Mouse (Mus musculus) frontal cortex, postnatal 14 days (tissue): ENCODE measurements around the gene Prl2c3.
"Not testable (repeated sequence)": the region's sequence is repeated elsewhere in the genome, so short reads cannot be mapped to it uniquely, and the experiment has no call there.

Experiments used
- DNase-seq, 2 experiments: peaks; one replicate each; pipeline ENCODE4 v3.0.0; 2022; ENCODE audit warnings: low spot score in 2 of 2

The Prl2c3 gene

GRCm38 (mm10) chr13:12799979-12800378, at the start of gene Prl2c3:
Gene Prl2c3 (minus strand): TSS chr13:12800079.
- not testable (repeated sequence) for DNase-seq

GRCm38 (mm10) chr13:12848254-12848653, 48.4 kb upstream of the Prl2c3 start:
- not testable (repeated sequence) for DNase-seq

GRCm38 (mm10) chr13:12844701-12845100, 44.8 kb upstream of the Prl2c3 start:
- DNase-seq = not testable (repeated sequence)

GRCm38 (mm10) chr13:12837546-12837945, 37.7 kb upstream of the Prl2c3 start:
- DNase-seq = not testable (repeated sequence)

GRCm38 (mm10) chr13:12831769-12832168, 31.9 kb upstream of the Prl2c3 start:
- DNase-seq = no peak

GRCm38 (mm10) chr13:12829031-12829430, 29.2 kb upstream of the Prl2c3 start:
- DNase-seq = no peak

- not testable (repeated sequence) for DNase-seq
Measured at GRCm38 (mm10) chr13:12824500-12825176, 24.8 kb upstream of the Prl2c3 start.

- DNase-seq = not testable (repeated sequence)
Measured at GRCm38 (mm10) chr13:12813734-12814424, 14.0 kb upstream of the Prl2c3 start.

GRCm38 (mm10) chr13:12809591-12809990, 9.7 kb upstream of the Prl2c3 start:
- no peak for DNase-seq

- not testable (repeated sequence) for DNase-seq
Measured at GRCm38 (mm10) chr13:12808793-12809512, 9.1 kb upstream of the Prl2c3 start.

- not testable (repeated sequence) for DNase-seq
Measured at GRCm38 (mm10) chr13:12806496-12806895, 6.6 kb upstream of the Prl2c3 start.

GRCm38 (mm10) chr13:12769442-12770091, 30.3 kb downstream of the Prl2c3 start:
- not testable (repeated sequence) for DNase-seq
